Mouse (Mus musculus): ENCODE measurements at regions not wholly inside any gene's neighbourhood (a gene's known extent, or its start where the extent isn't known, plus 50 kb on each side); places are given as distances from the start of the nearest gene placed in this dataset.
A peak's percentile ranks its signal among the peaks of the same experiment; 100 is the strongest.

- H3K4me2 ChIP-seq = no peak overlapping the region
- no peaks in the 10 kb centered on the region for H3K36me3 ChIP-seq
- H3K9me3 ChIP-seq = no peaks in the 10 kb centered on the region
- H3K27ac ChIP-seq (replicated peaks) = no peak overlapping the region
- H3K4me1 ChIP-seq (replicated peaks) = no peaks in the 10 kb centered on the region
- H3K4me3 ChIP-seq = no peak overlapping the region
- 64% methylated on average over 6 of the region's 6 CpGs for WGBS
- ATAC-seq (ENCODE audit: low FRiP score, low read depth) = no peak
- H3K27me3 ChIP-seq = no peaks in the 10 kb centered on the region
- no peak overlapping the region for H3K9ac ChIP-seq
These were observed 152.6 kb upstream of the Api5 start for GRCm38 (mm10) chr2:94590494-94590893.

GRCm38 (mm10) chr2:94587255-94587654 is 149.3 kb upstream of the Api5 start:
- H3K4me1 ChIP-seq (replicated peaks) = no peaks in the 10 kb centered on the region
- no peak overlapping the region for H3K9ac ChIP-seq
- no peaks in the 10 kb centered on the region for H3K27me3 ChIP-seq
- no peaks in the 10 kb centered on the region for H3K9me3 ChIP-seq
- H3K36me3 ChIP-seq = no peaks in the 10 kb centered on the region
- no peak overlapping the region for H3K27ac ChIP-seq (replicated peaks)
- no peak overlapping the region for H3K4me3 ChIP-seq
- H3K4me2 ChIP-seq = no peak overlapping the region
- no peak for ATAC-seq (ENCODE audit: low FRiP score, low read depth)
- WGBS = 69% methylated on average over 1 of the region's 1 CpGs

GRCm38 (mm10) chr2:94571646-94572045 is 133.7 kb upstream of the Api5 start:
- peak; percentile 59; the same call in 1 of the 2 replicates for ATAC-seq (ENCODE audit: low FRiP score, low read depth)
- Histone ChIP-seq H3K4me2 (no peak overlapping the region), H3K9ac (no peak overlapping the region), H3K4me1 (replicated peaks) (no peaks in the 10 kb centered on the region), H3K36me3 (no peaks in the 10 kb centered on the region), H3K27me3 (no peaks in the 10 kb centered on the region), H3K4me3 (no peak overlapping the region), H3K9me3 (no peaks in the 10 kb centered on the region), H3K27ac (replicated peaks) (no peak overlapping the region; the same call in 1 of the 2 replicates)
- 57% methylated on average over 3 of the region's 3 CpGs for WGBS

- H3K4me3 ChIP-seq = no peak overlapping the region
- no peaks in the 10 kb centered on the region for H3K36me3 ChIP-seq
- H3K27ac ChIP-seq (replicated peaks) = no peak overlapping the region
- ATAC-seq (ENCODE audit: low FRiP score, low read depth) = no peak
- no peaks in the 10 kb centered on the region for H3K27me3 ChIP-seq
- no peaks in the 10 kb centered on the region for H3K4me1 ChIP-seq (replicated peaks)
- 82% methylated on average over 3 of the region's 3 CpGs for WGBS
- no peak overlapping the region for H3K9ac ChIP-seq
- no peaks in the 10 kb centered on the region for H3K9me3 ChIP-seq
- no peak overlapping the region for H3K4me2 ChIP-seq
These were observed 103.4 kb upstream of the Api5 start for GRCm38 (mm10) chr2:94541230-94541905.

- H3K4me3 ChIP-seq = no peak overlapping the region
- no peak for ATAC-seq (ENCODE audit: low FRiP score, low read depth)
- no peak overlapping the region for H3K9ac ChIP-seq
- H3K27ac ChIP-seq (replicated peaks) = no peak overlapping the region
- WGBS = 89% methylated on average over 4 of the region's 4 CpGs
- H3K36me3 ChIP-seq = no peaks in the 10 kb centered on the region
- H3K9me3 ChIP-seq = no peaks in the 10 kb centered on the region
- H3K27me3 ChIP-seq = no peaks in the 10 kb centered on the region
- no peaks in the 10 kb centered on the region for H3K4me1 ChIP-seq (replicated peaks)
- no peak overlapping the region for H3K4me2 ChIP-seq
These were observed 98.7 kb upstream of the Api5 start for GRCm38 (mm10) chr2:94536631-94537030.

GRCm38 (mm10) chr2:94531175-94531574 is 93.2 kb upstream of the Api5 start:
- H3K9me3 ChIP-seq = no peaks in the 10 kb centered on the region
- no peaks in the 10 kb centered on the region for H3K4me1 ChIP-seq (replicated peaks)
- WGBS = 15% methylated on average over 5 of the region's 5 CpGs
- no peak overlapping the region for H3K4me2 ChIP-seq
- H3K27me3 ChIP-seq = no peaks in the 10 kb centered on the region
- no peak overlapping the region for H3K9ac ChIP-seq
- H3K27ac ChIP-seq (replicated peaks) = no peak overlapping the region
- no peak overlapping the region for H3K4me3 ChIP-seq
- no peaks in the 10 kb centered on the region for H3K36me3 ChIP-seq
- no peak; the same call in 1 of the 2 replicates for ATAC-seq (ENCODE audit: low FRiP score, low read depth)

GRCm38 (mm10) chr2:94524536-94524935 is 86.6 kb upstream of the Api5 start:
- ATAC-seq (ENCODE audit: low FRiP score, low read depth) = no peak
- no peaks in the 10 kb centered on the region for H3K9me3 ChIP-seq
- H3K27ac ChIP-seq (replicated peaks) = no peak overlapping the region
- H3K4me2 ChIP-seq = no peak overlapping the region
- H3K4me3 ChIP-seq = no peak overlapping the region
- no peaks in the 10 kb centered on the region for H3K36me3 ChIP-seq
- H3K4me1 ChIP-seq (replicated peaks) = no peaks in the 10 kb centered on the region
- H3K9ac ChIP-seq = no peak overlapping the region
- WGBS = 40% methylated on average over 6 of the region's 6 CpGs
- H3K27me3 ChIP-seq = no peaks in the 10 kb centered on the region

- ATAC-seq (ENCODE audit: low FRiP score, low read depth) = no peak
- no peak overlapping the region for H3K9ac ChIP-seq
These were observed 78.9 kb upstream of the Api5 start for GRCm38 (mm10) chr2:94516866-94517265.

GRCm38 (mm10) chr2:94512027-94512426 is 74.1 kb upstream of the Api5 start:
- no peaks in the 10 kb centered on the region for H3K9me3 ChIP-seq
- ATAC-seq (ENCODE audit: low FRiP score, low read depth) = no peak
- no peak overlapping the region for H3K27ac ChIP-seq (replicated peaks)
- no peak overlapping the region for H3K9ac ChIP-seq
- no peaks in the 10 kb centered on the region for H3K36me3 ChIP-seq
- H3K4me3 ChIP-seq = no peak overlapping the region
- H3K4me2 ChIP-seq = no peak overlapping the region
- WGBS = 66% methylated on average over 3 of the region's 3 CpGs
- no peaks in the 10 kb centered on the region for H3K4me1 ChIP-seq (replicated peaks)
- no peaks in the 10 kb centered on the region for H3K27me3 ChIP-seq

More at GRCm38 (mm10) chr2:94516866-94517265, 78.9 kb upstream of the Api5 start:
- Histone ChIP-seq H3K9me3 (no peaks in the 10 kb centered on the region), H3K4me3 (no peak overlapping the region), H3K36me3 (no peaks in the 10 kb centered on the region), H3K27me3 (no peaks in the 10 kb centered on the region), H3K27ac (replicated peaks) (no peak overlapping the region), H3K4me1 (replicated peaks) (no peaks in the 10 kb centered on the region), H3K4me2 (no peak overlapping the region)
- WGBS = 82% methylated on average over 1 of the region's 1 CpGs

- WGBS = 55% methylated on average over 2 of the region's 2 CpGs
- Histone ChIP-seq H3K4me3 (no peak overlapping the region), H3K9ac (no peak overlapping the region), H3K4me2 (no peak overlapping the region), H3K4me1 (replicated peaks) (no peaks in the 10 kb centered on the region), H3K27ac (replicated peaks) (no peak overlapping the region), H3K36me3 (no peaks in the 10 kb centered on the region), H3K27me3 (no peaks in the 10 kb centered on the region), H3K9me3 (no peaks in the 10 kb centered on the region)
- no peak for ATAC-seq (ENCODE audit: low FRiP score, low read depth)
These were observed 62.7 kb upstream of the Api5 start for GRCm38 (mm10) chr2:94500649-94501048.

- Histone ChIP-seq H3K27ac (replicated peaks) (no peak overlapping the region), H3K4me3 (no peak overlapping the region), H3K4me1 (replicated peaks) (no peaks in the 10 kb centered on the region), H3K27me3 (no peaks in the 10 kb centered on the region), H3K36me3 (no peaks in the 10 kb centered on the region), H3K9ac (no peak overlapping the region), H3K4me2 (no peak overlapping the region), H3K9me3 (no peaks in the 10 kb centered on the region)
- WGBS = 67% methylated on average over 2 of the region's 2 CpGs
- ATAC-seq (ENCODE audit: low FRiP score, low read depth) = no peak
These were observed 60.6 kb upstream of the Api5 start for GRCm38 (mm10) chr2:94498516-94498915.
